Mouse (Mus musculus) intestine, postnatal 0 days (tissue): ENCODE results near the gene 4931406P16Rik. TPM values are rescaled to one million over a fixed set of nuclear protein-coding genes. Genes with fewer than 3 reads are reported as not detected.

Experiments
- ATAC-seq: fragments of 200-750 bp; cut with Nextera tagmentation; 2 replicates; pipeline ENCODE4 v1.8.0; 2017; ENCODE audit warnings: mild to moderate bottlenecking, moderate TSS enrichment, moderate library complexity
- H3K27ac ChIP-seq: fragments of 300-500 bp; sonication (generic); 2 replicates; pipeline ENCODE4 v1.5.1; 2014; ENCODE audit warnings: mild to moderate bottlenecking, low read depth, low read length, moderate library complexity
- H3K27me3 ChIP-seq: fragments of 300-500 bp; sonication (generic); replicated peaks from 2 replicates; pipeline ENCODE4 v1.6.1; 2014; ENCODE audit warnings: low read length, mixed read lengths; ENCODE audit not compliant: control insufficient read depth, insufficient read depth
- H3K36me3 ChIP-seq: fragments of 300-500 bp; sonication (generic); 2 replicates; pipeline ENCODE4 v1.6.1; 2014; ENCODE audit warnings: mild to moderate bottlenecking, moderate library complexity; ENCODE audit not compliant: control insufficient read depth, insufficient read depth
- H3K4me1 ChIP-seq: fragments of 300-500 bp; sonication (generic); replicated peaks from 2 replicates; pipeline ENCODE4 v1.6.1; 2014; ENCODE audit warnings: antibody characterized with exemption, low read length, mixed read lengths; ENCODE audit not compliant: control insufficient read depth, insufficient read depth
- H3K4me2 ChIP-seq: fragments of 300-500 bp; sonication (generic); replicated peaks from 2 replicates; pipeline ENCODE4 v1.6.1; 2014; ENCODE audit warnings: low read depth, mild to moderate bottlenecking, moderate library complexity
- H3K4me3 ChIP-seq: fragments of 300-500 bp; sonication (generic); 2 replicates; pipeline ENCODE4 v1.5.1; 2014; ENCODE audit warnings: low read depth, low read length
- H3K9ac ChIP-seq: fragments of 300-500 bp; sonication (generic); 2 replicates; pipeline ENCODE4 v1.6.1; 2014; ENCODE audit warnings: mild to moderate bottlenecking, low read depth, low read length
- H3K9me3 ChIP-seq: fragments of 300-500 bp; sonication (generic); 2 replicates; pipeline ENCODE4 v1.6.1; 2016; ENCODE audit warnings: mixed run types; ENCODE audit not compliant: control insufficient read depth
- CTCF ChIP-seq: sonication (generic); IDR thresholded peaks from 2 replicates; pipeline ENCODE4 v1.5.1; 2016; ENCODE audit warnings: low read depth, mild to moderate bottlenecking, control low read depth, antibody characterized with exemption, moderate library complexity
- WGBS: fragments of 180-500 bp; shearing (Covaris S2); extraction: QIAGEN DNeasy Blood & Tissue Kit; methylation state at CpG from one replicate; pipeline ENCODE4 v1.1.7; 2014; 5-methylcytosine and 5-hydroxymethylcytosine counted together
- polyA plus RNA-seq: library from polyadenylated mRNA; unstranded; fragments of >200 nt; fragmentation: Nextera tagmentation; extraction: Ambion mirVana; gene quantifications from 2 replicates; pipeline ENCODE4 v1.2.1, GENCODE M21; 2015

4931406P16Rik gene
- polyA plus RNA-seq, 1 experiment from 2014 or later = 18.6 TPM

DNA sequence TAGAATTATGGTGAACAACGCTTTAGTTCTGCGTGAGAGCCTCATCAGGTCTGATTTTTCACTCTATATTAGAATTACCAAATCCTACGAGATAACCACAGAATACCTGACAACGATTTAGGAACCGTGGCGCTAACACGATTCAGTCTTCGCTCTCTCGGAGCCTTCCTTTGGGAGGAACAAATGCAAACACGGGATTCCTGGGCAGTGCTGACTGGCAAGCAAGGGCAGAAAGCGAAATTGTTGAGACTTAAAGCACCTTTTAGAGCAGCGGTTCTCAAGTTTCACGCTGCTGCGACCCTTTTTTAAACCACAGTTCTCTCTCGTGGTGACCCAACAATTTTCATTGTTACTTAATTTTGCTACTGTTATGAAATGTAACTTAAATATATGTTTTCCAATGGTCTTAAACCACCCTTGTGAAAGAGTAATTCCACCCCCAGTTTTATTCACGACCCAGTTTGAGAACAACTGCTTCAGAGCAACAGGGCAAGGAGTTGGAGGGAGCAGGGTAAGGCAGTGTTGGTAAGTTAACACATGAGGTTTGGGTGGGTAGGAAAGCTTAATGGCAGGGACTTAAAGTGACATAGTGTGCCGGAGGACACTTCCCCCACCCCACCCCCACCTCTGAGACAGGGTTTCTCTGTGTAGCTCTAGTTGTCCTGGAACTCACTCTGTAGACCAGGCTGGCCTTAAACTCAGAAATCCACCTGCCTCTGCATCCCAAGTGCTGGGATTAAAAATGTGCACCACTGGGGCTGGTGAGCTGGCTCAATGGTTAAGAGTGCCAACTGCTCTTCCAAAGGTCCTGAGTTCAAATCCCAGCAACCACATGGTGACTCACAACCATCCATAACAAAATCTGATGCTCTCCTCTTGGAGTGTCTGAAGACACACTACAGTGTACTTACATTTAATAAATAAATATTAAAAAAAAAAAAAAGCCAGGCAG is 78.5 kb downstream of the 4931406P16Rik start:
- 1% methylated on average over 17 of the region's 17 CpGs for WGBS
- peaks cover 25% of the 10 kb centered on the region for H3K36me3 ChIP-seq
- H3K27me3 ChIP-seq = no peaks in the 10 kb centered on the region
- H3K27ac ChIP-seq = peak overlapping the region; percentile 81
- no peak for ATAC-seq
- H3K4me3 ChIP-seq = peak overlapping the region; percentile 49
- H3K4me1 ChIP-seq = no peaks in the 10 kb centered on the region
- H3K9ac ChIP-seq = no peak overlapping the region
- H3K4me2 ChIP-seq = peak overlapping the region; percentile 66
- no peak for TF ChIP-seq CTCF
- no peaks in the 10 kb centered on the region for H3K9me3 ChIP-seq

DNA sequence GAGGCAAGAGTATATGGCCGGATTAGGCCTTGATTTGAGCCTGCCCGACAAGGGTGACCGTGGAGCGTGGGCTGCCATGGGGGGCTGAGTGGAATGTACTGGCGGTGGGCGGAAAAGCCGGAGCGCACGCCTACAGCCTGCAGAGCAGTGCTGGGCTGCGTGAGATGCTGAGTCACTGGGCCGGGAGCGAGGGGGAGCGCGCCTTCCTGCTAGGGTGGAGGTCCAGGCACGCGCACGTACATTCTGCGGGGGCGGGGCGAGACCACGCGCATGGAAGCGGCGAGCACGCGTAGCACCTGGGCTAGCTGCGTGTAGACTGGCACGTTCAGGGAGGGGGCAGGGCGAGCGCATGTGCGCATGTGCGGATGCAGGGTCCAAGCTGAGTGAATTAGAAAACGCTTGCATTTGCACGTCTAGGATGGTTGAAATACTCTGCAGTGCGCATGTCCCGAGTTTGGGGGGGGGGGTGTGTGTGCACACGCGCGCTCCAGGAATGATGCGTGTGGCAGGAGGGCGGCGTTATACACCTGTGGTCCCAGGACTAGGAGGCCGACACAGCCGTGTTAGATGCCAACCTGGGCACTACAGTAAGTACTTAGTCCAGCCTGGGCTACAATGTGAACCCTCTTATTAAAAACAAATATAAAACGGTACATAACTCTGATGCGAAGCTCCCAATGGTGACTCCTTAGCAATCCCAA is 79.3 kb downstream of the 4931406P16Rik start:
- Histone ChIP-seq H3K4me3 (peak overlapping the region; percentile 49), H3K4me1 (no peaks in the 10 kb centered on the region), H3K36me3 (peaks cover 20% of the 10 kb centered on the region), H3K9me3 (no peaks in the 10 kb centered on the region), H3K9ac (peak overlapping the region; percentile 38), H3K27ac (peak overlapping the region; percentile 81), H3K27me3 (no peaks in the 10 kb centered on the region), H3K4me2 (peak overlapping the region; percentile 66)
- WGBS = under 1% methylated on average over 46 of the region's 46 CpGs
- peak; percentile 93 for ATAC-seq
- TF ChIP-seq CTCF = 0 out of 2 replicates have a peak, but pooled peaks have one; percentile 8

- ATAC-seq = no peak
- H3K9me3 ChIP-seq = no peaks in the 10 kb centered on the region
- TF ChIP-seq CTCF = no peak
- peak overlapping the region; percentile 49; the same call in 1 of the 2 replicates for H3K4me3 ChIP-seq
- H3K27ac ChIP-seq = peak overlapping the region; percentile 81
- WGBS = 41% methylated on average over 7 of the region's 7 CpGs
- H3K4me1 ChIP-seq = 0 out of 2 replicates have a peak, but pooled peaks cover 4% of the 10 kb centered on the region
- peak overlapping the region; percentile 38 for H3K9ac ChIP-seq
- H3K27me3 ChIP-seq = no peaks in the 10 kb centered on the region
- H3K4me2 ChIP-seq = peak overlapping the region; percentile 66
- H3K36me3 ChIP-seq = peaks cover 11% of the 10 kb centered on the region; the same call in 1 of the 2 replicates
Observed at GRCm38 (mm10) chr7:34232785-34233725, 80.3 kb downstream of the 4931406P16Rik start.

- H3K4me1 ChIP-seq = 0 out of 2 replicates have a peak, but pooled peaks cover 5% of the 10 kb centered on the region
- peak within 1 kb of the TSS; percentile 69; the same call in 1 of the 2 replicates for H3K27ac ChIP-seq
- under 1% methylated on average over 39 of the region's 39 CpGs for WGBS
- ATAC-seq = peak; percentile 68
- H3K9ac ChIP-seq = peak within 1 kb of the TSS; percentile 69
- H3K9me3 ChIP-seq = no peaks in the 10 kb centered on the region
- TF ChIP-seq CTCF = peak; percentile 68
- no peaks in the 10 kb centered on the region for H3K27me3 ChIP-seq
- peak within 1 kb of the TSS; percentile 72 for H3K4me3 ChIP-seq
- H3K4me2 ChIP-seq = peak within 1 kb of the TSS; percentile 79
- H3K36me3 ChIP-seq = peaks cover 23% of the 10 kb centered on the region; the same call in 1 of the 2 replicates
Observed at GRCm38 (mm10) chr7:34230116-34230515, 83.2 kb downstream of the 4931406P16Rik start, which contains the start of gene Gpi1. Gene Gpi1, minus strand, starts transcription at chr7:34230336.

- ATAC-seq = 0 out of 2 replicates have a peak, but pooled peaks have one; percentile 2
- Histone ChIP-seq H3K27me3 (no peaks in the 10 kb centered on the region), H3K36me3 (peaks cover 23% of the 10 kb centered on the region; the same call in 1 of the 2 replicates), H3K4me3 (peak overlapping the region; percentile 72), H3K4me1 (0 out of 2 replicates have a peak, but pooled peaks cover 5% of the 10 kb centered on the region), H3K9ac (peak overlapping the region; percentile 69), H3K9me3 (no peaks in the 10 kb centered on the region), H3K27ac (peak overlapping the region; percentile 69; the same call in 1 of the 2 replicates), H3K4me2 (peak overlapping the region; percentile 79)
- no peak for TF ChIP-seq CTCF
- 0% methylated on average over 19 of the region's 19 CpGs for whole genome bisulfite sequencing
Observed at GRCm38 (mm10) chr7:34229691-34230111, 83.7 kb downstream of the 4931406P16Rik start.
